Mouse (Mus musculus) neural tube, embryonic 15.5 days (tissue): ENCODE results near the gene Gm10720. TPM values are rescaled to one million over a fixed set of nuclear protein-coding genes. Genes with fewer than 3 reads are reported as not detected.
"Not testable (repeated sequence)": the region's sequence is repeated elsewhere in the genome, so short reads cannot be mapped to it uniquely, and the experiment has no call there.

Experiments used
- ATAC-seq: fragments of 200-750 bp; cut with Nextera tagmentation; 2 replicates; pipeline ENCODE4 v1.8.0; 2017; ENCODE audit warnings: mild to moderate bottlenecking, moderate TSS enrichment, moderate library complexity; ENCODE audit not compliant: low FRiP score
- H3K27ac ChIP-seq: fragments of 300-500 bp; sonication (generic); replicated peaks from 2 replicates; pipeline ENCODE4 v1.5.1; 2015; ENCODE audit warnings: mild to moderate bottlenecking, inconsistent platforms
- H3K27me3 ChIP-seq: fragments of 300-500 bp; sonication (generic); replicated peaks from 2 replicates; pipeline ENCODE4 v1.6.1; 2015; ENCODE audit warnings: inconsistent platforms
- H3K36me3 ChIP-seq: fragments of 300-500 bp; sonication (generic); 2 replicates; pipeline ENCODE4 v1.6.1; 2015; ENCODE audit warnings: inconsistent platforms
- H3K4me1 ChIP-seq: fragments of 300-500 bp; sonication (generic); 2 replicates; pipeline ENCODE4 v1.6.1; 2015; ENCODE audit warnings: inconsistent platforms
- H3K4me2 ChIP-seq: fragments of 300-500 bp; sonication (generic); 2 replicates; pipeline ENCODE4 v1.6.1; 2015; ENCODE audit warnings: inconsistent platforms, mild to moderate bottlenecking, moderate library complexity
- H3K4me3 ChIP-seq: fragments of 300-500 bp; sonication (generic); replicated peaks from 2 replicates; pipeline ENCODE4 v1.5.1; 2015; ENCODE audit warnings: mild to moderate bottlenecking, inconsistent platforms
- H3K9ac ChIP-seq: fragments of 300-500 bp; sonication (generic); replicated peaks from 2 replicates; pipeline ENCODE4 v1.6.1; 2015; ENCODE audit warnings: mild to moderate bottlenecking, inconsistent platforms
- H3K9me3 ChIP-seq: fragments of 300-500 bp; sonication (generic); replicated peaks from 2 replicates; pipeline ENCODE4 v1.6.1; 2016; ENCODE audit warnings: inconsistent platforms
- WGBS: fragments of 180-500 bp; shearing (Covaris S2); methylation state at CpG from one replicate; pipeline ENCODE4 v1.1.7; 2015; ENCODE audit warnings: mixed read lengths; 5-methylcytosine and 5-hydroxymethylcytosine counted together
- microRNA-seq: library from miRNA; unstranded; fragments of <30 nt; microRNA quantifications from one replicate; pipeline ENCODE4, GENCODE M21; 2017
- polyA plus RNA-seq: library from polyadenylated mRNA; unstranded; fragments of >200 nt; fragmentation: Nextera tagmentation; extraction: Ambion mirVana; gene quantifications from 2 replicates; pipeline ENCODE4 v1.2.1, GENCODE M21; 2015

Gm10720 gene
- polyA plus RNA-seq, 1 experiment from 2014 or later, result not detected

DNA sequence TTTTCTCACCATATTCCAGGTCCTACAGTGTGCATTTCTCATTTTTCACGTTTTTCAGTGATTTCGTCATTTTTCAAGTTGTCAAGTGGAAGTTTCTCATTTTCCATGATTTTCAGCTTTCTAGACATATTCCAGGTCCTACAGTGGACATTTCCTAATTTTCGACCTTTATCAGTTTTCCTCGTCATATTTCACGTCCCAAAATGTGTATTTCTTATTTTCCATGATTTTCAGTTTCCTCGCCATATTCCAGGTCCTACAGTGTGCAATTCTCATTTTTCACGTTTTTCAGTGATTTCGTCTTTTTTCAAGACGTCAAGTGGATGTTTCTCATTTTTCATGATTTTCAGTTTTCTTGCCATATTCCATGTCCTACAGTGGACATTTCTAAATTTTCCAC is 11.7 kb downstream of the Gm10720 start:
- not testable (repeated sequence) for H3K4me3 ChIP-seq, H3K9me3 ChIP-seq, H3K9ac ChIP-seq, ATAC-seq, H3K4me1 ChIP-seq, H3K36me3 ChIP-seq, H3K27me3 ChIP-seq, H3K27ac ChIP-seq, H3K4me2 ChIP-seq
- WGBS, result 72% methylated on average over 9 of the region's 9 CpGs

DNA sequence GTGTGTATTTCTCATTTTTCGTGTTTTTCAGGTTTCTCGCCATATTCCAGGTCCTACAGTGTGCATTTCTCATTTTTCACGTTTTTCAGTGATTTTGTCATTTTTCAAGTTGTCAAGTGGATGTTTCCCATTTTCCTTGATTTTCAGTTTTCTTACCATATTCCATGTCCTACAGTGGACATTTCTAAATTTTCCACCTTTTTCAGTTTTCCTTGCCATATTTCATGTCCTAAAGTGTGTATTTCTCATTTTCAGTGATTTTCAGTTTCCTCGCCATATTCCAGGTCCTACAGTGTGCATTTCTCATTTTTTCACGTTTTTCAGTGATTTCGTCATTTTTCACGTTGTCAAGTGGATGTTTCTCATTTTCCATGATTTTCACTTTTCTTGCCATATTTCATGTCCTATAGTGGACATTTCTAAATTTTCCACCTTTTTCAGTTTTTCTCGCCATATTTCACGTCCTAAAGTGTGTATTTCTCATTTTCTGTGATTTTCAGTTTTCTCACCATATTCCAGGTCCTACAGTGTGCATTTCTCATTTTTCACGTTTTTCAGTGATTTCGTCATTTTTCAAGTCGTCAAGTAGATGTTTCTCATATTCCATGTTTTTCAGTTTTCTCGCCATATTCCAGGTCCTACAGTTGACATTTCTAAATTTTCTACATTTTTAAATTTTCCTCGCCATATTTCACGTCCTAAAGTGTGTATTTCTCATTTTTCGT is 14.0 kb downstream of the Gm10720 start:
- ATAC-seq, H3K27ac ChIP-seq, H3K4me3 ChIP-seq, H3K36me3 ChIP-seq, H3K4me2 ChIP-seq, H3K9ac ChIP-seq, H3K27me3 ChIP-seq, H3K4me1 ChIP-seq, H3K9me3 ChIP-seq: not testable (repeated sequence)
- 65% methylated on average over 13 of the region's 16 CpGs for WGBS

- H3K4me2 ChIP-seq, ATAC-seq, H3K4me1 ChIP-seq, H3K27ac ChIP-seq, H3K27me3 ChIP-seq, H3K4me3 ChIP-seq, H3K36me3 ChIP-seq, H3K9ac ChIP-seq, H3K9me3 ChIP-seq: not testable (repeated sequence)
- WGBS, result 61% methylated on average over 2 of the region's 10 CpGs
These were observed 15.3 kb downstream of the Gm10720 start for GRCm38 (mm10) chr9:3030677-3031318.

- not testable (repeated sequence) for H3K36me3 ChIP-seq, H3K4me2 ChIP-seq, H3K9ac ChIP-seq, H3K9me3 ChIP-seq, H3K4me3 ChIP-seq, ATAC-seq, H3K27me3 ChIP-seq, H3K4me1 ChIP-seq, H3K27ac ChIP-seq
- 38% methylated on average over 1 of the region's 8 CpGs for WGBS
These were observed 18.8 kb downstream of the Gm10720 start, which contains the start of gene Gm17535 for GRCm38 (mm10) chr9:3034299-3034698. Gm17535 (plus strand) TSS chr9:3034599.

- not testable (repeated sequence) for H3K9ac ChIP-seq, ATAC-seq, H3K4me2 ChIP-seq, H3K36me3 ChIP-seq, H3K27me3 ChIP-seq, H3K4me3 ChIP-seq, H3K9me3 ChIP-seq, H3K4me1 ChIP-seq, H3K27ac ChIP-seq
- 81% methylated on average over 8 of the region's 8 CpGs for WGBS
These were observed 21.1 kb downstream of the Gm10720 start, which contains the start of gene Gm10715 for GRCm38 (mm10) chr9:3036577-3036976. Gm10715 (plus strand) TSS chr9:3036877.

DNA sequence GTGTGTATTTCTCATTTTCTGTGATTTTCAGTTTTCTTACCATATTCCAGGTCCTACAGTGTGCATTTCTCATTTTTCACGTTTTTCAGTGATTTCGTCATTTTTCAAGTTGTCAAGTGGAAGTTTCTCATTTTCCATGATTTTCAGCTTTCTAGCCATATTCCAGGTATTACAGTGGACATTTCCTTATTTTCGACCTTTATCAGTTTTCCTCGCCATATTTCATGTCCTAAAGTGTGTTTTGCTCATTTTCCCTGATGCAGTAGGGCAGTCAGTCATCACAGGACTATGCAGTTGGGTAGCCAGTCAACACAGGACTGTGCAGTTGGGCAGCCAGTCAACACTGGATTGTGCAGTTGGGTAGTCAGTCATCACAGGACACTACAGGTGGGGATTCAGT is 22.7 kb downstream of the Gm10720 start:
- H3K9me3 ChIP-seq, H3K27ac ChIP-seq, H3K36me3 ChIP-seq, H3K4me3 ChIP-seq, H3K4me2 ChIP-seq, H3K4me1 ChIP-seq, H3K9ac ChIP-seq, ATAC-seq, H3K27me3 ChIP-seq: not testable (repeated sequence)
- WGBS, result 74% methylated on average over 4 of the region's 4 CpGs

Small RNA genes within 50 kb of the gene (microRNA-seq; reads per million reads assigned to microRNA genes)
- gene Mir101c, result not detected

Other genes with a start within 250 kb of the Gm10720 start
- not detected in 2 replicates for gene Gm10722, start 14.7 kb upstream of the Gm10720 start, polyA plus RNA-seq
- not detected in 2 replicates for gene Gm11168, start 12.3 kb upstream of the Gm10720 start, polyA plus RNA-seq
- gene Gm10721, start 2.5 kb upstream of the Gm10720 start, polyA plus RNA-seq, result 0.56 TPM in 1 of 2 replicates, not detected in the other
- 0.27 and 0.29 TPM in 2 replicates for gene Gm10719, start 1.8 kb downstream of the Gm10720 start, polyA plus RNA-seq
- gene Gm10718, start 7.9 kb downstream of the Gm10720 start, polyA plus RNA-seq, result 0.68 TPM in 1 of 2 replicates, not detected in the other
- 0.33 and 0.37 TPM in 2 replicates for gene Gm10717, start 9.8 kb downstream of the Gm10720 start, polyA plus RNA-seq
- gene Gm17535, start 18.9 kb downstream of the Gm10720 start, polyA plus RNA-seq, result not detected in 2 replicates
- gene Gm10715, start 21.2 kb downstream of the Gm10720 start, polyA plus RNA-seq, result not detected in 2 replicates